Mouse (Mus musculus): ENCODE results near the gene Nt5dc3.

Gene Nt5dc3

DNA sequence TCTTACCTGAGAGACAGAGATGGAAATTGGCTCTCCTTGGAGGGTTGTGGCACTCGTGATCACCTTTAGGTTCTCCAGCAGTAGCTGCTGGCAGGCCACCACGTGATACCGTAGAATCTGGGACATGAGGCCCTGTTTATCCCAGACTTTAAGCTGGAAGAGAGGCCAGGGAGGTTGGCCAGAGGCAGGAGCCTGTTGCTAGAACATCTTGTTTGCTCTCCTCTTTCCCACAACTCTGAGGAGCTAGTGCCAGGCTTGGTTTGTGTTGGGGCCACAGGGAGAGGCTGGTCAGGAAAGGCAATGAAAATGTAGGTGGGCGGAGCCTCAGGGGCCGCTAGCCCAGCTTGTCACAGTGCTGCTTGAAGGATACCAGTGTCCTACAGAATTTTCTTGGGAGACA lies 93.8 kb downstream of the Nt5dc3 start:
- no peak for DNase-seq (ENCODE audit: low read depth, low spot score)

DNA sequence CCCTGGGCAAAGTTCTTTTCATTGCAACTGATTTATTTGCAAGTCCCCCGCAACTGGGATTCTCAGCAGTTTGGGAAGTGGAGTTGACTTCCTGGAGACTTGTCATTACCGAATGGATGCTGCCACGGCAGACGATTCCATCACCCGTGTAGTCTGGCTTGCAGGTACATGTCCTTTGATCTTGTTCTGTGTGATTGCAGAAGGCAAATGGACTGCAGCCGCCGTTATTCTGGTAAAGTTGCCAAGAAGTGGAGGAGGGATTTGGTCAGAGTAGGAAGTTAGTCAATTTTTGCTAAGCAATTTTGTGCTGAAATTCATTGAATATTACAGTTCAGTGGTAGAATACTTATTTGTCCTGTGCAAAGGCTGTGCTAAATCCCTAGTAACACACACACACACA lies 99.9 kb downstream of the Nt5dc3 start:
- no peak for DNase-seq (ENCODE audit: low read depth, low spot score)

DNA sequence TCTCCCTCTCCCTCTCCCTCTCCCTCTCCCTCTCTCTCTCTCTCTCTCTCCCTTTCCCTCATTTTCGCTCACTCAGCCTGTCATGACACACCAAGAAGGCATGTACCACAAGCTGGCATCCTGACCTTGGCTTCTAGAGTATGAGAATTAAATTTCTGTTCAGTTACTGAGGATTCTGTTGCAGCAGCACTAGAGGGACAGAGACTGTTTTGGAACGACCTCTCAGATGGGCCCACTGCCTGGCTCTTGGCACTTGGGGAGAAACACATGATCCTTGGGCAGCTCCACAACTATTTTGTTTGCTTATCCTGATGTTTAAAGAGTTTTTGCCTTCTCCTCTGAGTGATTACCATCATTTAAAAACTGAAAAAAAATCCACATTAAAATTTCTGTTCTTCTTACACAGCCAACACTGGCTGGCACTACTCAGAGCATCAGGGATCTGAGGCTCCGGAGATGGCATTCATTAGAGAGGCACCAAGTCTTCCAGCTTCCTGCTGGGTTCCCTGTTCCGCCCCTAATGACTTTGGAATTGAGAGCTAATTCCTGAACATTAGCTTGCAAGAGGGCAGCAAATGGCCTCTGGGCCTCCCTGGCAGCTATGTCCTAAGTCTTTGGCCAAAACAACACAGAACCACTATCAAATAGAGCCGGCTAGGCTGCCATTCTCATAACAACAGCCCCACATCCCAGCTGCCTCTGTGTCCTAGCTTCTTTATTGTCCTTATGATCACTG lies 101.4 kb downstream of the Nt5dc3 start:
- DNase-seq (ENCODE audit: low read depth, low spot score): peak; percentile 92

DNA sequence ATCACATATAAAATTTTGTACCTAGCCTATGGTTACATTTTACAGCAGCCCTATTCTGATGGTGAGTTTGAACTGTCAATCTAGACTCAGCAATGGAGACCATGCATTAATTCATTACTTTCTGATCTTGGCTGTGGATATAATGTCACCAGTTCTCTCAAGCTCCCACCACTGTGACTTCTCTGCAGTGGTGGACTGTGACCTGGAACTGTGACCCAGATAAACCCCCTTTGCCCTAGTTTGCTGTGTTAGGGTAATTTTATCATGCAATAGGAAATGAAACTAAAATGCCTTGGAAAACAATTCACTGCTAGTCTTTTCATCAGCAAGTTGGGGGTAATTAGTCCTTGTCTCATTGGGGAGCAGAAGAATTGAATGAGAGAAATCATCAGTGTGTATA lies 102.6 kb downstream of the Nt5dc3 start:
- no peak for DNase-seq (ENCODE audit: low read depth, low spot score)

DNA sequence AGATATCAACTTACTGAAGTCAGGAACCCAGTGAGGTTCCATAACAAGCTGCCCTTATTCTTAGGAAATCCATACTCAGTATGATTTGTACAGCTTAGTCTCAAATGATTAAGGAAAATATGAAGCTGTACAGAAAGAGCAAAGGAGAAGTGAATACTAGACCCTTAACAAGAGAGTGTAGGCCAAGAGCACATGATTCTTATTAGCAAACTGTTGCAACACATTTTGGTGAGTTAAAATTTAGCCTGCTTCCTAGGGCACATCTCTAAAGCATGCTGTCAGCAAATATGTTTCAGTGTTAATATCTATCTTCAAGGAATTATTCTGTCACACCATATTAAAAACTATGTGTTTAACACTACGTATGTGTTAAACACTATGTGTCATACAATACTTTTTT lies 107.6 kb downstream of the Nt5dc3 start:
- peak; percentile 7 for DNase-seq (ENCODE audit: low read depth, low spot score)

All from 3T3-L1 (cell line).